Mouse (Mus musculus) heart, embryonic 13.5 days (tissue): ENCODE results near the gene Zfp991. TPM values are rescaled to one million over a fixed set of nuclear protein-coding genes. Genes with fewer than 3 reads are reported as not detected.
"Not testable (repeated sequence)": the region's sequence is repeated elsewhere in the genome, so short reads cannot be mapped to it uniquely, and the experiment has no call there.

Source experiments
- ATAC-seq: fragments of 200-750 bp; cut with Nextera tagmentation; 2 replicates; pipeline ENCODE4 v1.8.0; 2017; ENCODE audit warnings: moderate TSS enrichment; ENCODE audit not compliant: insufficient number of reproducible peaks, low FRiP score, low TSS enrichment; ENCODE audit errors: extremely low read depth
- H3K27ac ChIP-seq: fragments of 300-500 bp; sonication (generic); replicated peaks from 2 replicates; pipeline ENCODE4 v1.5.1; 2015; ENCODE audit warnings: moderate library complexity, mild to moderate bottlenecking, inconsistent platforms
- H3K27me3 ChIP-seq: fragments of 300-500 bp; sonication (generic); replicated peaks from 2 replicates; pipeline ENCODE4 v1.6.1; 2015; ENCODE audit warnings: mild to moderate bottlenecking, inconsistent platforms
- H3K36me3 ChIP-seq: fragments of 300-500 bp; sonication (generic); 2 replicates; pipeline ENCODE4 v1.6.1; 2015; ENCODE audit warnings: mild to moderate bottlenecking, inconsistent platforms
- H3K4me1 ChIP-seq: fragments of 300-500 bp; sonication (generic); 2 replicates; pipeline ENCODE4 v1.6.1; 2015; ENCODE audit warnings: inconsistent platforms
- H3K4me2 ChIP-seq: fragments of 300-500 bp; sonication (generic); 2 replicates; pipeline ENCODE4 v1.6.1; 2015; ENCODE audit warnings: inconsistent platforms, mild to moderate bottlenecking, moderate library complexity
- H3K4me3 ChIP-seq: fragments of 300-500 bp; sonication (generic); 2 replicates; pipeline ENCODE4 v1.5.1; 2015; ENCODE audit warnings: moderate library complexity, mild to moderate bottlenecking, inconsistent platforms
- H3K9ac ChIP-seq: fragments of 300-500 bp; sonication (generic); 2 replicates; pipeline ENCODE4 v1.6.1; 2015; ENCODE audit warnings: inconsistent platforms, mild to moderate bottlenecking, moderate library complexity
- H3K9me3 ChIP-seq: fragments of 300-500 bp; sonication (generic); 2 replicates; pipeline ENCODE4 v1.6.1; 2016; ENCODE audit warnings: inconsistent platforms
- WGBS: fragments of 180-500 bp; shearing (Covaris S2); methylation state at CpG from one replicate; pipeline ENCODE4 v1.1.7; 2015; ENCODE audit warnings: mixed read lengths; 5-methylcytosine and 5-hydroxymethylcytosine counted together
- polyA plus RNA-seq: library from polyadenylated mRNA; unstranded; fragments of >200 nt; fragmentation: Nextera tagmentation; extraction: Ambion mirVana; gene quantifications from 2 replicates; pipeline ENCODE4 v1.2.1, GENCODE M21; 2015

The Zfp991 gene
- polyA plus RNA-seq, 1 experiment from 2014 or later = 5.2 TPM

GRCm38 (mm10) chr4:147127137-147127536 is 4.7 kb upstream of the Zfp991 start:
- not testable (repeated sequence) for H3K4me3 ChIP-seq, H3K4me1 ChIP-seq, ATAC-seq, H3K27ac ChIP-seq, H3K9ac ChIP-seq, H3K27me3 ChIP-seq, H3K4me2 ChIP-seq, H3K36me3 ChIP-seq
- WGBS = 74% methylated on average over 2 of the region's 2 CpGs
- peaks cover 33% of the 10 kb centered on the region for H3K9me3 ChIP-seq

- not testable (repeated sequence) for H3K36me3 ChIP-seq, H3K4me1 ChIP-seq, H3K9ac ChIP-seq, H3K27ac ChIP-seq, H3K27me3 ChIP-seq, ATAC-seq, H3K4me3 ChIP-seq, H3K4me2 ChIP-seq
- peaks cover 22% of the 10 kb centered on the region for H3K9me3 ChIP-seq
These were observed 3.7 kb upstream of the Zfp991 start for GRCm38 (mm10) chr4:147128152-147128551.

GRCm38 (mm10) chr4:147133596-147133995 is 1.8 kb downstream of the Zfp991 start:
- H3K27ac ChIP-seq, H3K4me2 ChIP-seq, H3K9me3 ChIP-seq, H3K36me3 ChIP-seq, H3K4me3 ChIP-seq, H3K27me3 ChIP-seq, H3K4me1 ChIP-seq, H3K9ac ChIP-seq, ATAC-seq: not testable (repeated sequence)
- 49% methylated on average over 2 of the region's 2 CpGs for WGBS

- ATAC-seq = peak; percentile 37
- 71% methylated on average over 4 of the region's 4 CpGs for WGBS
- not testable (repeated sequence) for H3K9me3 ChIP-seq
These were observed 9.9 kb downstream of the Zfp991 start for GRCm38 (mm10) chr4:147141757-147142156.

GRCm38 (mm10) chr4:147165282-147165681 is 33.4 kb downstream of the Zfp991 start:
- 88% methylated on average over 2 of the region's 2 CpGs for WGBS
- not testable (repeated sequence) for H3K27ac ChIP-seq, ATAC-seq

More at GRCm38 (mm10) chr4:147141757-147142156, 9.9 kb downstream of the Zfp991 start:
- H3K27ac ChIP-seq, H3K9ac ChIP-seq, H3K36me3 ChIP-seq, H3K4me3 ChIP-seq, H3K27me3 ChIP-seq, H3K4me1 ChIP-seq, H3K4me2 ChIP-seq: not testable (repeated sequence)

GRCm38 (mm10) chr4:147170547-147170946 is 38.7 kb downstream of the Zfp991 start:
- H3K27me3 ChIP-seq, H3K36me3 ChIP-seq, H3K4me3 ChIP-seq, H3K4me2 ChIP-seq, H3K4me1 ChIP-seq, H3K9ac ChIP-seq, H3K9me3 ChIP-seq, ATAC-seq, H3K27ac ChIP-seq: not testable (repeated sequence)
- 94% methylated on average over 2 of the region's 2 CpGs for WGBS

More at GRCm38 (mm10) chr4:147165282-147165681, 33.4 kb downstream of the Zfp991 start:
- not testable (repeated sequence) for H3K9me3 ChIP-seq, H3K4me3 ChIP-seq, H3K36me3 ChIP-seq, H3K27me3 ChIP-seq, H3K4me1 ChIP-seq, H3K9ac ChIP-seq, H3K4me2 ChIP-seq

GRCm38 (mm10) chr4:147171557-147171956 is 39.7 kb downstream of the Zfp991 start:
- 54% methylated on average over 1 of the region's 4 CpGs for WGBS

GRCm38 (mm10) chr4:147176279-147176880 is 44.5 kb downstream of the Zfp991 start:
- not testable (repeated sequence) for ATAC-seq

More at GRCm38 (mm10) chr4:147171557-147171956, 39.7 kb downstream of the Zfp991 start:
- not testable (repeated sequence) for H3K4me1 ChIP-seq, H3K4me2 ChIP-seq, H3K9ac ChIP-seq, H3K9me3 ChIP-seq, H3K36me3 ChIP-seq, H3K27ac ChIP-seq, H3K27me3 ChIP-seq, H3K4me3 ChIP-seq, ATAC-seq

GRCm38 (mm10) chr4:147181141-147181685 is 49.4 kb downstream of the Zfp991 start:
- not testable (repeated sequence) for H3K9me3 ChIP-seq, ATAC-seq, H3K4me3 ChIP-seq, H3K27ac ChIP-seq, H3K27me3 ChIP-seq, H3K9ac ChIP-seq, H3K4me2 ChIP-seq, H3K36me3 ChIP-seq, H3K4me1 ChIP-seq
- WGBS = 88% methylated on average over 8 of the region's 8 CpGs

More at GRCm38 (mm10) chr4:147176279-147176880, 44.5 kb downstream of the Zfp991 start:
- H3K4me1 ChIP-seq, H3K4me2 ChIP-seq, H3K27me3 ChIP-seq, H3K36me3 ChIP-seq, H3K27ac ChIP-seq, H3K9me3 ChIP-seq, H3K4me3 ChIP-seq, H3K9ac ChIP-seq: not testable (repeated sequence)
- 85% methylated on average over 11 of the region's 12 CpGs for WGBS

GRCm38 (mm10) chr4:147181969-147182705 is 50.3 kb downstream of the Zfp991 start:
- not testable (repeated sequence) for H3K9ac ChIP-seq, H3K9me3 ChIP-seq, H3K4me1 ChIP-seq, H3K4me3 ChIP-seq, H3K36me3 ChIP-seq, H3K27me3 ChIP-seq, H3K4me2 ChIP-seq, H3K27ac ChIP-seq
- WGBS = no CpG with 5 or more reads among the region's 13 CpGs
- 0 out of 2 replicates have a peak, but pooled peaks have one; percentile 22 for ATAC-seq

- WGBS = 80% methylated on average over 1 of the region's 1 CpGs
- not testable (repeated sequence) for H3K27me3 ChIP-seq, H3K4me2 ChIP-seq, H3K9ac ChIP-seq, H3K4me1 ChIP-seq, H3K27ac ChIP-seq, ATAC-seq, H3K36me3 ChIP-seq, H3K4me3 ChIP-seq
- peaks cover 15% of the 10 kb centered on the region for H3K9me3 ChIP-seq
These were observed 55.0 kb downstream of the Zfp991 start for GRCm38 (mm10) chr4:147186824-147187223.
